Mouse (Mus musculus): ENCODE results near the gene Olfr213.

GRCm38 (mm10) chr6:116538156-116538555, at the start of gene Olfr213:
- TF ChIP-seq CTCF (IDR thresholded peaks at IDR 0.05; ENCODE audit: control insufficient read depth, insufficient read depth, low read length), result no peak
- no peak for TF ChIP-seq POLR2A (IDR thresholded peaks at IDR 0.05; ENCODE audit: borderline replicate concordance, control insufficient read depth, low read depth, low read length)
